Mouse (Mus musculus) hindlimb bud, embryonic 11.5 days (tissue): ENCODE data around the gene Rrnad1.
"Not testable (repeated sequence)": the region's sequence is repeated elsewhere in the genome, so short reads cannot be mapped to it uniquely, and the experiment has no call there.

ENCODE experiments used
- DNase-seq: peaks from one replicate; pipeline ENCODE4 v3.0.0-alpha.2; 2012; ENCODE audit warnings: low read depth, low spot score; ENCODE audit errors: extremely low spot score

Rrnad1 gene

GRCm38 (mm10) chr3:87919336-87920108, 11.0 kb downstream of the Rrnad1 start, which contains the start of gene Mrpl24:
Gene Mrpl24 (plus strand): TSS chr3:87919506.
- DNase-seq: peak; percentile 91

GRCm38 (mm10) chr3:87918551-87918950, 12.0 kb downstream of the Rrnad1 start:
- no peak for DNase-seq

- DNase-seq: no peak
Observed at GRCm38 (mm10) chr3:87916990-87917389, 13.5 kb downstream of the Rrnad1 start.

GRCm38 (mm10) chr3:87913891-87914290, 16.6 kb downstream of the Rrnad1 start:
- DNase-seq: no peak

- DNase-seq: no peak
Observed at GRCm38 (mm10) chr3:87913491-87913890, 17.0 kb downstream of the Rrnad1 start.

- DNase-seq: peak; percentile 53
Observed at GRCm38 (mm10) chr3:87910573-87911141, 19.9 kb downstream of the Rrnad1 start.

- no peak for DNase-seq
Observed at GRCm38 (mm10) chr3:87909874-87910273, 20.6 kb downstream of the Rrnad1 start.

- DNase-seq: no peak
Observed at GRCm38 (mm10) chr3:87909381-87909780, 21.1 kb downstream of the Rrnad1 start.

- DNase-seq: no peak
Observed at GRCm38 (mm10) chr3:87907906-87908305, 22.6 kb downstream of the Rrnad1 start.

- DNase-seq: no peak
Observed at GRCm38 (mm10) chr3:87906981-87907857, 23.3 kb downstream of the Rrnad1 start.

- no peak for DNase-seq
Observed at GRCm38 (mm10) chr3:87906601-87906980, 23.9 kb downstream of the Rrnad1 start.

GRCm38 (mm10) chr3:87905880-87906485, 24.5 kb downstream of the Rrnad1 start, which contains the start of gene Hdgf:
Gene Hdgf (plus strand): TSS chr3:87906321.
- DNase-seq: peak; percentile 74

- DNase-seq: no peak
Observed at GRCm38 (mm10) chr3:87903821-87904220, 26.7 kb downstream of the Rrnad1 start.

GRCm38 (mm10) chr3:87901959-87902358, 28.6 kb downstream of the Rrnad1 start:
- DNase-seq: not testable (repeated sequence)

- DNase-seq: no peak
Observed at GRCm38 (mm10) chr3:87901036-87901624, 29.4 kb downstream of the Rrnad1 start.

- no peak for DNase-seq
Observed at GRCm38 (mm10) chr3:87899776-87900175, 30.7 kb downstream of the Rrnad1 start.

- no peak for DNase-seq
Observed at GRCm38 (mm10) chr3:87899266-87899665, 31.3 kb downstream of the Rrnad1 start.

- DNase-seq: no peak
Observed at GRCm38 (mm10) chr3:87893367-87893905, 37.1 kb downstream of the Rrnad1 start.

GRCm38 (mm10) chr3:87891481-87891880, 39.0 kb downstream of the Rrnad1 start:
- DNase-seq: no peak

GRCm38 (mm10) chr3:87887400-87887799, 43.1 kb downstream of the Rrnad1 start:
- DNase-seq: not testable (repeated sequence)
